Mouse (Mus musculus) brain, adult 2 months (tissue): ENCODE results near the gene Kcnab3.

Source experiments
- DNase-seq: peaks from one replicate; pipeline ENCODE4 v3.0.0; 2011; ENCODE audit warnings: low read depth, low spot score

The Kcnab3 gene

DNA sequence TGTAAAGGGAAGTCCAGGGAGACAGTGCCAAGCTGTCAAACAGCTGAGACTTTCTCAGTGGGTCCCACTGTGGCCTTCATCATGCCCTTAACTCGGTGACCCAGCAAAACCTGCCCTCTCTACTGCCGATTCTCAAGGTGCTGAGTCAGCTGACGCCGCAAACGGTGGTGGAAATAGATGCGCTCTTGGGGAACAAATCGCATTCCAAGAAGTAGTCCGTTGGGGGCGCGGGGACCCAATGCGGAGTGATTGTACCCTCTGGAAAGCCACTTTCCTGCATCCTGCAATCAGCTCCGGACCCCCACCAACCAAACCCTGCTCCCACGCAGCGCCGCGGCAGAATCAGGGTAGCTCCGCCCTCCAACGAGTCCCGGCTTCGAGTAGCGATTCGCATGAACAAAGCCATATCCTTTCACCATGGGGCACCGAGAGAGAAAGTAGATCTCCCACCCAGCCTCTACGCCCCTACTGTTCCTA, 5.9 kb downstream of the Kcnab3 start:
- peak; percentile 92 for DNase-seq

GRCm38 (mm10) chr11:69332713-69333253, 6.7 kb downstream of the Kcnab3 start:
- DNase-seq: no peak

DNA sequence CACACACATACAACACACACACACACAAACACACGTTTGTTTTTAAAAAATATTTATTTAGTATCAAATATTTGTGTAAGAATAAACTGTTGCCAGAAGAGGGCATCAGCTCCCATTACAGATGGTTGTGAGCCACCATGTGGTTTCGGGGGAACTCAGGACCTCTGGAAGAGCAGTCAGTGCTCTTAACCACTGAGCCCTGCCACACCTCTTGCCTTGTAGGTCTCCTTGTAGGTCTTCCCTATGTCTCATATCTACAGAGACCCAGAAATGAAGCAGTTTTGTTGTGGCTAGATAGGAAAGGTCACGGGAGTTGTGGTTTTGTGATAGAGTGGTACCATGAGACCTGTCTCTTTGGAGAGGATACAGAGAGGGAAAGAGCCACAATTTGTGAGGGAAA, 7.9 kb downstream of the Kcnab3 start:
- peak; percentile 39 for DNase-seq

DNA sequence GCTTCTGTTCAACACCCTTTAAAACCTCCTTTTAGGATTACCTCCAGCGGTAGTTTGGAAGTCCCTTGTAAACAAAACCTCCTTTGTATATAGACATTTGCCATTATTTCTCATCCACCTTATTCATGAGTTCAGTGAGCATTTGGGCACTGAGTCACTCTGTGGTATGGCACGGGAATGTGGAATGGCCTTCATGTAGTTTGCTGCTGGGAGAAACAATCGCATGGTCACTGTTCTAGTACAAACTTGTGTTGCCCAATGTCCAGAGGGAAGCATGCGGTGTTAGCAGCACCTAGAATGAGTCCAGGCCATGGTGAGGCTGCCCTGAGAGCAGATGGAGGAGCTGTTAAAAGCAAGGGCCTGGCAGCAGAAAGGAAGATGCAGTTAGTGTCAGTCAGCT, 8.7 kb downstream of the Kcnab3 start:
- no peak for DNase-seq

- peak; percentile 89 for DNase-seq
These were observed 14.4 kb downstream of the Kcnab3 start, which contains the start of gene Rnf227 for GRCm38 (mm10) chr11:69340161-69341131. Gene Rnf227 (plus strand): TSS chr11:69340461.

DNA sequence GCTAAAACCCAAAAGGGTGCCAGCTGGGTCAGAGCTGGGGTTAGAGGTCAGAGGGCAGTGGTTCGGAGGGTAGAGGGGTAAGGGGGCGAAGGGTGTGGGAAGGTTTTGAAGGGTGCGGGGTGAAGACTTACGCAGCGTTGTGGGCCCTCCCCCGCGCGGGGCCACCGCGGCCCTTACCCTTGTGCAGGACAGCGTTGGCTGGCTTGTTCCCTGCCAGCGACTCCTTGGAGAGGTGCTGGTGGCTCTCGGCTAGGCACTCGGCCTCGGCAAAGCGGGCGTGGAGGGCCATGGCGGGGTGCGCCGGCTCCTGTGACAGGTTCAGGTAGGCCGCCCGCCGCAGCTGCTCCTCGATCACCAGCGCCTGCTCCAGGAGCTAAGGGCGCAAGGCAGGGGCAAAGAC, 20.4 kb downstream of the Kcnab3 start:
- no peak for DNase-seq

GRCm38 (mm10) chr11:69356544-69356943, 30.5 kb downstream of the Kcnab3 start:
- DNase-seq: no peak

DNA sequence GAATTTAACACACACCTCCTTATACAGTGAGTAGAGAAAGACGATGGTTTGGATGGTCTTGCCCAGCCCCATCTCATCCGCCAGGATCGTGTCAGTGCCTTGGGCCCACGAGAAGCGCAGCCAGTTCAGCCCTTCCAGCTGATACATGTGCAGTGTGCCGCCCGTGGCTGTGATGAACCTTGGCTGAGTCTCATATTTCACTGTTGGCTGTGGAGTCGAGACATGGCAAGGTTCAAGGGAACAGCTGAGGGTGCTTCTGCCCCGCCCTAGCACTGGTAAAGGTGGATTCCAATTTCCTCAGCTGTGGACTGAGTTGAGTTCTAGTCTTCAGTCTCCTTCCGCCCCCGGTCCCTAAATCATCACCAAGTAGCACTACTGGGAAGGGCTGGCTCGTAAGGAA, 31.6 kb downstream of the Kcnab3 start:
- DNase-seq: no peak

GRCm38 (mm10) chr11:69362021-69362420, 36.0 kb downstream of the Kcnab3 start:
- DNase-seq: no peak

DNA sequence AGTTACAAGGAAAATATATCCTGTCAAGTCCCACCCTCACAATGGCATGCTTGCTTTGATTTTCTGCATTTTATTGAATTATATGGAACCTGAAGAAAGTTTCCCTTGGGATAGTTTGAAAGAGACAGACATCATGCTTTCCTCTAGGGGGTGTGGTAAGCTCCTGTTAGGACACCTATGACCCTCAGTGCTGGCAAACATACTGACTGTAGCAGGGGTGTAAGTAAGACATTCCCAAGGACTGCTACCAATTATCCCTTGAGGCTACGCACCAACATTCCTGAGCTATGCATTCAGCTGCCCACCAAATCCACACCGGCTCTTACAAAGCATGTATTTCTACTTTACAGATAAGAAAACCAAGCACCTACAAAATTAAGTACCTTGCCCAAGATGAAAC, 36.4 kb downstream of the Kcnab3 start:
- no peak for DNase-seq

GRCm38 (mm10) chr11:69364376-69364775, 38.3 kb downstream of the Kcnab3 start:
- DNase-seq: no peak

DNA sequence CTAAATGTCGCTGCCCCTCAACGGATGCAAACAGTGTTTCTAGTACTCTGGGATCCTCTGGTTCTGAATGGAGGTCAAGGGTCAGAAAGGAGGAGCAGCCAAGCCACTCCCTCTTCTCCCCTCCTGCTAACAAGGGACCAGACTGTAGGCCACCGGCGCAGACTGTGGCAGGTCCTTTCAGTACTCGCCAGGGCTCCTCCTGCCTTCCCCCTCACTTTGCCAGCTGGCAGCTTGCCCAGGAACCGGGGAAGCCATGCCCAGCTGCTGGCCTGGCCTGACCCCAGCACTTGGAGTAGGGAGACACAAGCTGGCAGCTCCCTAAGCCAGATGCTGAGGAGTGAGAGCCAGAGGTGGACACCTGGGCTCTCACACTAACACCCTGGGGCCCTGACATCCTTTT, 38.9 kb downstream of the Kcnab3 start:
- DNase-seq: peak; percentile 96

DNA sequence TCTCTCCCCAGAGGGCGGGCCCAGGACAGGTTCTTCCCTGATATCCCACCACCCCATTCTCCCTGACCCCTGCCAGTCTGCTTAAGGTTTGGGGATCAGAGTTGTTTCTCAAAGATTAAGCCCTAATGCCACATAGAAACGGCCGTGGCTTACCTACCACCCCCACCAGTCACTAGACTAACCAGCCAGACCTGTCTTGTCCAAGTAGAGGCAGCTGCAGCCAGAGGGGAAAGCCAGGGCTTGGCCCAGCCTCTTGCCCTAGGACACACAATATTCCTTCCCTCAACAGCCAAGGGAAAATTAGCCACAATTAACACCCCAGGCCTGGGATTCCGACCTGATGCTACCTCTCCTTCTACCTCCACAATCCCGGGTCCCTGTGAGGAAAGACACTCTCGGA, 39.7 kb downstream of the Kcnab3 start:
- no peak for DNase-seq

DNA sequence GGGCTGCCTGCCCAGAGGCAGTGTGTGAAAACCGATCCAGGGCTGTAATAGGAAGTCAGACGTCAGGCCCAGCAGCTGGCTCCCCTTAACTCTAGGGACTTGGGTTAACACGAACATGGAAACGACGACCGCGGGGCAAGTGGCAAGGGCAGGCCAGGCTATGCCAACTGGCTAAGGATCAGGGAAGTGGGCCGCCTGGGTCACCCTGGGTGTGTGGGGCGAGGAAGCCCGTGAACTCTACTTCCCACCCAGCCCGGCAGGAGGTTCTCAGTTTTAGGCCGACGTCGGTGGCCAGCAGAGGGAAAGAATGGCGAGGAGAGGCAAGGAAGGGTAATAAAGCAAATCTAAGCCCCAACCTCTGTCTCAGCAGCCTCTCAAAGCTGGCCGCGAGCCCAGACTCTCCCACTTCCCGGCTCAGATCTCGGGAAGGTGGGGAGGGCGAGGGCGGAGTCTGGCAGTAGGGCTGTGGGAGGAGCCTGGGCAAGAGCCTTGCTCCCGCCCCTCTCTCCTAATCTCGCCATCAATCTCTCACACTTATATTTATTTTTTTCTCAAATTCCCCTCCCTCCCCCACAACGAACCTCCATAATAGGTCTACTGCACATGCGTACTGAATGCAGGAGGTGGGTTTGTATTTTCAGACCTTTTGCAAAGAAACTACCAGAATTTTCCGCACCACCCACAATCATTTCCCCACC, 40.2 kb downstream of the Kcnab3 start:
- peak; percentile 97 for DNase-seq

DNA sequence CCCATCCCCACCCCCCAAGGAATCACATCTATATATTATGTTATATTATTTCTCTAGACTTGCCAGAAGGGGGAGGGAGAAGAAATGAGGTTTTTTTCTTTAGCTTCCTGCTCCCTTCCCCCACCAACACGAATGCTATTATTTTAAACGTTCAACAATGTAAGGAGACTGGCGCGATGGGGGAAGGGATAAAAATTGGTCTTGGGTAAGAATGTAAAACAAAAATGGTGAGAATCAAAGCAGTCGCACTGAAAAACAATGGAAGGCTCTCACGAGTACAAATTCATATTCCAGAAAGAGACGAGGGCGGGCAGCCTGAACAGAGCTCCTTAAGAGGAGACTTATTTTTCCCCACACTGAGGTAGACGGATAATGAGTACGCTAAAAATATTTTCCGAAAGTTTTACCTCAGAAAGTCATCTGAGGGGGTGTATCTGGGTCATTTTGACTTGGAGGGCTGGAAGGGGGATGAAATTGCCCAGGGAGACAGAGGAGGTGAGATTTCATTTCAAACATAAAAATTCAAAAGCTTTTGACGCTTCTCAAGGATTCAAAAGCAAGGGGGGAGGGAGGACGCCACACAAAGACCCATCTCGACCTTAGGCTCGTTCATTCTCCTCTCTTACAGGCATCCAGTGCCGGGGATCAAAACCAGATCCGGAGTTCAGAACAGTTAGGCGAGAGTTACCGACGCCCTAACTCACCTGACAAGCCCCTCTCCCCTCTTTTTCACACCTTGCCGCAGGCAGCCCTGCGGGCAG, 41.0 kb downstream of the Kcnab3 start:
- DNase-seq: peak; percentile 75

DNA sequence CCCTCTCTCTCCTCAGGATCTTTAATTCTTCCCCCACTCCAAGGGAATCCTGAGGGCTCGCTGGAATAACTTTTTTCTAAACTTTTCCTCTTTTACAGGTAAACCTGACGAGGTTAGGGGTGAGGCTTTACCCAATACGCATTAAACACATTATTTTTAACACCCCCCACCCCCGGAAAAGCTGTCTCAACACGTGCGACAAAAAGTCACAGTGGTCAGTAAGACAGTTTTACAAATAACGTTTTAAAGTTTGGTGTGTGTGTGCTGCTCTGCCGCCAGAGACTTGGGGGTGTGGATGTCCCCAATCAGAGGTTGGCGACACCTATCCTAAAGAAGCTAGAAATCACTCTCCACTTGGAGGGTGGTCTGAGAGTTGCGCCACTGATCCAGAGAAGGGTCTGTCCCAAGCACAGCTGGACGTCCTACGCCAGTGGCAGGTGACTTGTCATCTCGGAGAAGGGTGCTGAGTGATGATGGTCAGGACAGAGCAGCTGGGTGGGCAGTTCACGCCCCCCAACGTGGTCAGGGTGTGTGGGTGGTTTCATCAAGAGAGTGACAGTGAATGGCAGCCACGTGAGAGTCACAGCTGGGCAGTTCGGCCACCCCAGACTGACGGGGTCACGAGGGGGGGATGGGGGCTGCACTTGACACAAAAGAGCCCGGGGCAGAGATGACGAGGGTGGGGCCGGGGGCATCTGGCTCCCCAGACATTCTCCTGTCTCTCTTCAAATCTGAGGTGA, 41.7 kb downstream of the Kcnab3 start:
- DNase-seq: peak; percentile 24

- peak; percentile 36 for DNase-seq
These were observed 42.5 kb downstream of the Kcnab3 start for GRCm38 (mm10) chr11:69368356-69369214.

DNA sequence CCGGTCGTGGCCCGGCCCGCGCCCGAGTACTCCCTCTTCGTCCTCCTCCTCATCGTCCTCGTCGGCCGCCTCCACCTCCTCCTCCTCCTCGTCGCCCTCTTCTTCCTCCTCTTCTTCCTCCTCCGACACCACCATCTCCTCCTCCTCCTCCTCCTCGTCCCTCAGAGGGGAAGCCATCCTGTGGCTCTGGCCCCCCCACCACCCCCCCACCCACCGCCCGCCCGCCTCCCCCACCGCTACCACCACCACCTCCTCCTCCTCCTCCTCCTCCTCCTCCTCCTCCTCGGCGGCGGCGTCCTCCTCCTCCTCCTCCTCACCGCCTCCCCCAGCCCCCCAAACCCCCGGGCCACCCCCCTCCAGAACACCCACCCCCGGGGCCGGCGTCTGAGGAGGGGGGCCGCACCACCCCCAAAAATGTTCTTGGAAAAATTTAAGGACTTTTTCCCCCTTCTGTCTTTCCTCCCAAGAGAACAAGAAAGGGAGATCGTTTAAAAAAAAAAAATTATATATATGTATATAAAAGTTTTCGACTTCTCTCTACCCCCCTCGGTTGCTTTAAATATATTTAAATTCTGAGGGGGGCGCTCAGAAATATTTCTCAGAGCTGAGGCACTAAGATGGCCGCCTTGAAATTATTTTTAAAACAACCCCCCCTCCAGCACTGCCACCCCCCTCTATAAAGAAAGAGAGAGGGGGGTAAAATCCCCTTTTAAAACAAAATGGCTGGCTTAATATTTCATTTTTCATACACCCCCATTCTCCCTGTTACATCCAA, 43.3 kb downstream of the Kcnab3 start, which contains the start of gene Chd3:
Gene Chd3, minus strand, starts transcription at position 192 of the 775 bp plus-strand sequence.
- peak; percentile 27 for DNase-seq
